Mouse (Mus musculus): ENCODE results near the gene Ap4b1. TPM values are rescaled to one million over a fixed set of nuclear protein-coding genes. Genes with fewer than 3 reads are reported as not detected.
"Not testable (repeated sequence)": the region's sequence is repeated elsewhere in the genome, so short reads cannot be mapped to it uniquely, and the experiment has no call there.

Gene Ap4b1
- polyA plus RNA-seq, 1 experiment from 2014 or later = 21.9 TPM

DNA sequence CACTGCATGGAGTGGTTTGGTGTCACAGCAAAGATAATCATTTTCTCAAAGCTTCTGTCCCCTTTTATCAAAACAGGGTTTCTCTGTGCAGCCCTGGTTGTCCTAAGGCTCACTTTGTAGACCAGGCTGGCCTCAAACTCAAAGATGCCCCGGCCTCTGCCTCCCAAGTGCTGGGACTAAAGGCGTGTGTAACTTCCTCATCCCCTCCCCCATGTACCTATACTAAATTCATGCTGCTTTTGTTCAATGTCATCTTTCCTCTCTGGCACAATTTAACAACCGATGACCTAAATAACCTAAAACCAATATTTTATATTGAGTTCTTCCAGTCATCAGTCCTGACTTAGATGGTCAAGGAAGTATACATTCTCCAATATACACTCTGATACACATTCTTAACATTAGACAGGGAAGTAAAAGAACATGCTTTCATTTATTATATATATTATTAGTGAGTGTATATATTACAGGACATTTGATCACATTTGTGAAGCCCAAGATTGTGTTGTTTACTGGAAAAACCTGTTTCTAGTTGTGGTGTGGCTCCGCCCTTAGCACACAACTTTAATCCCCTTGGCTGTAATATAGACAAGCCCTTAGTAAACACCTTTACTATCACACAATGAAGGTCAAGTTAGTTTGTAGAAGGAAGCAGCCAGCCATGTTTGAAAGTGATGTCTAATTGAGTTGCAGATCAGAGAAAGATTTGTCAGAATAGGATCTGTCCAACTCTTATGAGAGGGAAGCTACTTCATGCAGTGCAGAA lies 26.3 kb upstream of the Ap4b1 start:
- Histone ChIP-seq H3K9me3 (replicated peaks) (no peaks in the 10 kb centered on the region), H3K9ac (replicated peaks) (no peak overlapping the region), H3K27ac (replicated peaks) (no peak overlapping the region), H3K36me3 (peaks cover under 1% of the 10 kb centered on the region; the same call in 1 of the 2 replicates), H3K4me1 (peaks cover 13% of the 10 kb centered on the region; the same call in 1 of the 2 replicates), H3K4me3 (replicated peaks) (no peak overlapping the region), H3K4me2 (no peak overlapping the region), H3K27me3 (replicated peaks) (no peaks in the 10 kb centered on the region)
- WGBS = 95% methylated on average over 4 of the region's 4 CpGs
- no peak for ATAC-seq (ENCODE audit: low FRiP score)

DNA sequence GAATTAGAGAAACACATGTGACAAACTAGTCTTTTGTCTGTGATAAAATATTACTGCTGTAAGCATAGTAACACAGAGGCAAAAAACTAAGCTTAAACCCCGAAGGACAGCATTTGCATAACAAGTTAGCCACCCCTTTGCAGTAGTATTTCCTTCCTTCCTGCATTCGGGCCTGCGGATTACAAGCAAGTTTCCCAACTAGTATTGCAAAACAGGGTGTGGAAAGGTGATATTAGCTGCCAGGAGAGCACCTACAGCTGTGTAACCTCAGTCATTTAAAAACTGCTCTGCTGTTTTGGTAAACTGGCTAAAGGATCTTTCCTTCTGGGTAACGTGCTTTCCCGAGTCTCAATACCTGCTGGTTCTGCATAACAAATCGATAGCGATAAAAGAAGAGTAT lies 22.1 kb upstream of the Ap4b1 start:
- WGBS = 56% methylated on average over 7 of the region's 7 CpGs

DNA sequence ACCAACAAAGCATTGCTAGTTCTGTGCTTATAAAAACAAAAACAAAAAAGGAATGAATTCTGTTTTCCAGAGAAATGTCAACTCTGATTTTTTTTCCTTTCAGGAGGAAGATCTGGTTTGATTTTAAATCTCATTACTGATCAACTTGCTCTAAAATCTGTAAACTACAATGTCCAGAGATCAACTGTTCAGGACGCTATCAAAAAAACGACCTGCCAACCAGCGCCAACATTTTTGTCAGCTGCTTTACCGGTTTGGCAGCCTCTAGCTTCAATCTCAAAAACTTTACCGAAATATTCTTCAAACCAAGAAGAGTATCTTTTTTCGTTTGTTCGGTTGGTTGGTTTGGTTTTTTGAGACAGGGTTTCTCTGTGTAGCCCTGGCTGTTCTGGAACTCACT lies 20.2 kb upstream of the Ap4b1 start:
- H3K4me2 ChIP-seq = peak overlapping the region; percentile 84
- ATAC-seq (ENCODE audit: low FRiP score) = no peak
- no peaks in the 10 kb centered on the region for H3K9me3 ChIP-seq (replicated peaks)
- peaks cover 38% of the 10 kb centered on the region for H3K4me1 ChIP-seq
- 0 out of 2 replicates have a peak overlapping the region, but pooled peaks have one; percentile 17 for H3K9ac ChIP-seq (replicated peaks)
- peak overlapping the region; percentile 95; the same call in 1 of the 2 replicates for H3K4me3 ChIP-seq (replicated peaks)
- H3K27ac ChIP-seq (replicated peaks) = no peak overlapping the region
- no peaks in the 10 kb centered on the region for H3K27me3 ChIP-seq (replicated peaks)
- WGBS = 87% methylated on average over 7 of the region's 7 CpGs
- no peaks in the 10 kb centered on the region for H3K36me3 ChIP-seq

More for the DNA sequence above, 22.1 kb upstream of the Ap4b1 start:
- Histone ChIP-seq H3K9me3 (replicated peaks) (no peaks in the 10 kb centered on the region), H3K27ac (replicated peaks) (no peak overlapping the region), H3K9ac (replicated peaks) (no peak overlapping the region), H3K4me2 (no peak overlapping the region), H3K4me3 (replicated peaks) (no peak overlapping the region), H3K27me3 (replicated peaks) (no peaks in the 10 kb centered on the region), H3K4me1 (peaks cover 38% of the 10 kb centered on the region), H3K36me3 (no peaks in the 10 kb centered on the region)
- no peak for ATAC-seq (ENCODE audit: low FRiP score)

DNA sequence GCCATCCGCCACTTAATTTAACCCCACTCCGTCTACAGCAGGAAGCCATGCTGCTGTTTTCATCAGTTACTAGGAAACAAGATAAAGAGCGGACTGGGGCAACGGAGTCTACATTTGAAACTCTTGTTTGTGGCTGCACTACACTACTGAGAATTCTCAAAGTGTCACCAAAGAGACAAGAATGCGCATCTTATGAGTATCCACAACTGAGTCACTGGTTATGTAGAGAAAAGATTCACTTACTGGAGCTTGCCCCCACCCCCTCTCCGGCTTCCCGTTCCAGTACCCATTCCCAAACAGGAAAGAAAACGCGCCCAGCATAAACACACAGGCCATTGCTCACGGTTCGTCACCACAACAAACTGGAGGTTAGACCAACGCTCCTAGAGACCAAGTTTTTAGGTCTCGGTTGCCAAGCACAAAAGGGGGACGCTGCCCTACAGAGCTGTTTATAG lies 19.4 kb upstream of the Ap4b1 start:
- 2% methylated on average over 14 of the region's 14 CpGs for whole genome bisulfite sequencing
- H3K4me3 ChIP-seq (replicated peaks) = peak overlapping the region; percentile 95
- H3K4me2 ChIP-seq = peak overlapping the region; percentile 84
- no peak for ATAC-seq (ENCODE audit: low FRiP score)
- H3K27me3 ChIP-seq (replicated peaks) = no peaks in the 10 kb centered on the region
- H3K36me3 ChIP-seq = no peaks in the 10 kb centered on the region
- peak overlapping the region; percentile 95 for H3K27ac ChIP-seq (replicated peaks)
- peak overlapping the region; percentile 96 for H3K9ac ChIP-seq (replicated peaks)
- no peaks in the 10 kb centered on the region for H3K9me3 ChIP-seq (replicated peaks)
- H3K4me1 ChIP-seq = peaks cover 38% of the 10 kb centered on the region

DNA sequence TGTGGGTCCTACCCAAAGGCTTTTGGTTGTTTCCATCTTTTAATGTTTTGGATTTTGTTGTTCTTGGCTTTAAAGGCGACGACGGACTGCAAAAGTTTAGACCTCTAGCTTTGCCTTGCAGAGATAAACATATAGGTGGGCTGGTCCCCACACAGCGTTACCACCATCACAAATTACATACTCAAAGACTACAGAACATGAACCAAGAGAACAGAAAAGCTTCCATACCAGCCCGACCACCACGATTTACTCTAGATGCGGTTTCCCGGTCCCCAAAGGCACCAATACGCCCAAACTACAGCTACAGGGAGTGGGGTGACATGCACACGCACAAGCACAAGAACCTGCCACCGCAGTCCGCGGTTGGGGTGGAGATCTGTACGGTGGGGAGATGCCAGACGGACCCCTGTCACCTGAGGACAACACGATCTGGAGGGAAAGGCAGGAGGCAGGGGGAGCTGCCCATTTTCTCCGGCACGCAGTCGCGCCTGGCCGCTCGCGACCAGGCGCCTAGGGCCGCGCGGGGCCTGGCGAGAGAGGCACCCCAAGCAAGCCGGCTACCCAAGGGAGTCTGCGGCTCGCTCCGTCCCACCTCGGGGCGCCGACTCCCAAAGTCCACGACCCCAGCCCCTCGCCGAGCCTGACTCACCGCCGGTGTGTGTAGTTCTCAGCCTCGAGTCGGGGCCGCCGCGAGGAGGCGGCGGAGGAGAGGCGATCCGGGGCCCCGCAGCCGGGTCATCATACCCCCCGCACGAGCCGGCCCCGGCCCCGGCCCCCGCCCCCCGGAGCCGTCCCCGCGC lies 18.8 kb upstream of the Ap4b1 start:
- under 1% methylated on average over 53 of the region's 61 CpGs for WGBS

DNA sequence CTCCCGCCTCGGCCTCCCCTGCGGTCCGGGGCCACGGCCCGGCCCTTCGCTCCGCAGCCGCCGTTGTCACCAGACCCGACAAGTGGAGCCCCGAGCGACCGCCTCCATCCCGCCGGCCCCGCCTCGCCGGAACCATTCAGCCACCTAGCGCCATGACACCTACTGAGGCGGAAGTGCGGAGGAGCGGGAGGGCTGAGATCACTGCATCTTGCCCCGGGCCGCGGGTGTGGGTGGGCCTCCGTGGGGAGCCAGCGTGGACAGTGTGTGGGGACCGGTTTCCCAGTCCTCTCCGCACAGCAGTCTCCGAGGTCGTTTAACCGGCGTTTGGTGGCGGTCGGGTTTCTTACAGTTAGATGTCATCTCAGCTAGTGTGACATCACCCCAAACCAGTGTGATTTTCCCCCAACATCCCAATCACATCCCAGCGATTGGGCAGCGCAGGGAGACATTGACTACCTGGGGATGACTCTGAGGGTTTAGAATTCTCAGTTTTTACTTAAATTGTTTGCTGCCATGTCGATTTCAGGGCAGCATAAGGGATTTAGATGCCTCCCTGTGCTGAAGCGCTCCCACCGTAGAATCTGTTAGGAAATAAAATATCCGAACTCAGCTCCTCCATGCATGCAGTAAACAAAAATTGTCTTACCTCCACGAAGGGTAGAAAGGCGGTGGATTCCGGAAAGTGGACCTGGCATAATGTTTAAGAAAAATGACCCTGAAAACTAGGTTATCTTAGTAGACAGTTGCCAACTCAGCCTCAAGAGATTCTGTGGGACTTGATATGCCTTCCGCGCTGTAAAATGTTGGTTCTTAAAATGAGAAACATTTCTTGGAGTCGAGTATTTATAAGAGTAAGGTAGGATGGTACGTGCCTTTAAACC lies 17.9 kb upstream of the Ap4b1 start, which contains the start of gene Hipk1:
Gene Hipk1 (minus strand): TSS at position 334 of the 881 bp plus-strand sequence.
- peak within 1 kb of the TSS; percentile 84 for H3K4me2 ChIP-seq
- peak within 1 kb of the TSS; percentile 95 for H3K27ac ChIP-seq (replicated peaks)
- H3K36me3 ChIP-seq = no peaks in the 10 kb centered on the region
- peak within 1 kb of the TSS; percentile 95 for H3K4me3 ChIP-seq (replicated peaks)
- WGBS = 8% methylated on average over 49 of the region's 49 CpGs
- peak; percentile 97 for ATAC-seq (ENCODE audit: low FRiP score)
- no peaks in the 10 kb centered on the region for H3K27me3 ChIP-seq (replicated peaks)
- peaks cover 32% of the 10 kb centered on the region for H3K4me1 ChIP-seq
- peak within 1 kb of the TSS; percentile 96 for H3K9ac ChIP-seq (replicated peaks)
- H3K9me3 ChIP-seq (replicated peaks) = no peaks in the 10 kb centered on the region

More for the DNA sequence above, 18.8 kb upstream of the Ap4b1 start:
- H3K27ac ChIP-seq (replicated peaks) = peak overlapping the region; percentile 95
- peak overlapping the region; percentile 96 for H3K9ac ChIP-seq (replicated peaks)
- peak overlapping the region; percentile 95 for H3K4me3 ChIP-seq (replicated peaks)
- H3K4me2 ChIP-seq = peak overlapping the region; percentile 84
- peak; percentile 83 for ATAC-seq (ENCODE audit: low FRiP score)
- no peaks in the 10 kb centered on the region for H3K27me3 ChIP-seq (replicated peaks)
- H3K4me1 ChIP-seq = peaks cover 35% of the 10 kb centered on the region
- H3K36me3 ChIP-seq = no peaks in the 10 kb centered on the region
- no peaks in the 10 kb centered on the region for H3K9me3 ChIP-seq (replicated peaks)

DNA sequence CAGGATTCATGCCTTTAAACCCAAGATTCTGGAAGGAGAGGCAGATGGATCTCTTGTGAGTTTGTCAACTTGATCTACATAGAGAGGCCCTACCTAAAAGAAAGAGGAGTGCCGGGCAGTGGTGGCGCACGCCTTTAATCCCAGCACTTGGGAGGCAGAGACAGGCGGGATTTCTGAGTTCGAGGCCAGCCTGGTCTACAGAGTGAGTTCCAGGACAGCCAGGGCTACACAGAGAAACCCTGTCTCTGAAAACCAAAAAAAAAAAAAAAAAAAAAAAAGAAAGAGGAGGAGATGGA lies 17.3 kb upstream of the Ap4b1 start:
- Histone ChIP-seq H3K4me3 (replicated peaks) (peak overlapping the region; percentile 95), H3K4me2 (peak overlapping the region; percentile 84), H3K27ac (replicated peaks) (peak overlapping the region; percentile 95; the same call in 1 of the 2 replicates), H3K4me1 (peaks cover 31% of the 10 kb centered on the region)
- not testable (repeated sequence) for H3K36me3 ChIP-seq; ATAC-seq (ENCODE audit: low FRiP score); H3K9me3 ChIP-seq (replicated peaks); H3K9ac ChIP-seq (replicated peaks); H3K27me3 ChIP-seq (replicated peaks)
- WGBS = 84% methylated on average over 5 of the region's 5 CpGs

DNA sequence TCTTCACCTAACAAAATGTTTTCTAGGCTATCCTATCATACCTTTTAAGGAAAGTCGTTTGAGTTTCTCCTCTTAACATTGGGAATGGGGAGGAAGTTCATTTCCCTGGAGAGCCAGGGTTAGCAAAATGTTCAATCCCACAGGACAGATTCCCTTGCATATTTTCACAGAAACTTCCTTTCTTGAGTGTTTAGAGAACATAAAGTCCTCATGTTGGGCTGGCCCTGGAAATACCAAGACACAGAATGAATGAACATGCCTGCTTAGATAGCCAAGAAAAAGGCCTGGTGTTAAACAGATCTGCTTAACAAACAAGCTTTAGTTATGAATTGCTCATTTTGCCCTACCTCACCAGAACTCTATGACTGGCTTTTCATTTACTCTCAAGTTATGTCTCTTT lies 16.8 kb upstream of the Ap4b1 start:
- Histone ChIP-seq H3K9me3 (replicated peaks) (no peaks in the 10 kb centered on the region), H3K36me3 (no peaks in the 10 kb centered on the region), H3K4me1 (peaks cover 27% of the 10 kb centered on the region), H3K27me3 (replicated peaks) (0 out of 2 replicates have a peak, but pooled peaks cover 5% of the 10 kb centered on the region), H3K27ac (replicated peaks) (no peak overlapping the region), H3K4me3 (replicated peaks) (no peak overlapping the region), H3K4me2 (no peak overlapping the region), H3K9ac (replicated peaks) (no peak overlapping the region)
- ATAC-seq (ENCODE audit: low FRiP score) = no peak
- 83% methylated on average over 1 of the region's 1 CpGs for WGBS

DNA sequence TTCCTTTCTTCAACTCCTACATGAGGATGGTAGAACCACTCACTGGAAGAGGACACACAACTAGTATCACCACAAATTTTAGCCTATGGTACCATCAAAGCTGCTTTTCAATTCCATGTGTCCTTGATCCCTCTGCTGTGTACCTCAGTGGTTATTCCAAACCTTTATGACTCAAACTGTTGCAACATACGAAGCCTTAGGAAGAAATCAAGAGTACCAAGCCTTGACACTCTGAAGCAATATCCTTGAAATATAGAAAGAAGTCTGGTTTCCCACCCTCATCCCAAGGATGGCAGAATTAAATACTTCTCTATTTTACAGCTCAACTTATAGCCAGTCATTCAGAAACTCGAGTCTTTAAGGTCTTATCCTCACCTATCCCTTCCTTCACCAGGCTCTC lies 12.9 kb upstream of the Ap4b1 start:
- Histone ChIP-seq H3K4me2 (no peak overlapping the region), H3K4me1 (peaks cover 4% of the 10 kb centered on the region; the same call in 1 of the 2 replicates), H3K9ac (replicated peaks) (no peak overlapping the region), H3K36me3 (no peaks in the 10 kb centered on the region), H3K27ac (replicated peaks) (no peak overlapping the region), H3K27me3 (replicated peaks) (0 out of 2 replicates have a peak, but pooled peaks cover 5% of the 10 kb centered on the region), H3K9me3 (replicated peaks) (no peaks in the 10 kb centered on the region), H3K4me3 (replicated peaks) (no peak overlapping the region)
- WGBS = 64% methylated on average over 2 of the region's 2 CpGs
- ATAC-seq (ENCODE audit: low FRiP score) = no peak

DNA sequence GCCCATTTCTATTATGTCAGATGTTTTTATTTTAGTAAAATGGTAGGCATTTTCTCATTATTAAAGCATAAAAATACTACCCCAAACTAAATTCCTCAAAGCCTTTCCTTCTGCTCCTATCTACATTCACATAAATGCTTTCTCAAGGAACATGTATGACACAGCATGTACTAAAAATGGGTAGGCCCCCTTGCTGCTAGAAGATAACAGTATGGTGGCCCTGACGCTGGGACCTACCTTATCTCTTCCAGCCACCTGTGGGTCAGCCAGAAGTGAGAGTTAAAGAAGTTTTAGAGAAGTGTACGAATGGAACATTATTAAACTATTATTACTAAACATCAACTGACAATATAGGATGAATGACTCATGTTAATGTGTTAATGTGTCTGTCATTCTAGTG lies 9.8 kb upstream of the Ap4b1 start:
- H3K4me2 ChIP-seq = no peak overlapping the region
- no peak for ATAC-seq (ENCODE audit: low FRiP score)
- WGBS = 87% methylated on average over 2 of the region's 2 CpGs

More for the DNA sequence above, 9.8 kb upstream of the Ap4b1 start:
- Histone ChIP-seq H3K4me1 (peaks cover 5% of the 10 kb centered on the region; the same call in 1 of the 2 replicates), H3K4me3 (replicated peaks) (no peak overlapping the region), H3K36me3 (peaks cover 26% of the 10 kb centered on the region), H3K9me3 (replicated peaks) (no peaks in the 10 kb centered on the region), H3K27ac (replicated peaks) (no peak overlapping the region), H3K27me3 (replicated peaks) (0 out of 2 replicates have a peak, but pooled peaks cover 5% of the 10 kb centered on the region), H3K9ac (replicated peaks) (no peak overlapping the region)
